Mouse (Mus musculus): ENCODE measurements around the gene Gm16485. TPM values are rescaled to one million over a fixed set of nuclear protein-coding genes. Genes with fewer than 3 reads are reported as not detected.

Gene Gm16485
- polyA plus RNA-seq (2014; fragmentation: Nextera tagmentation; extraction: Ambion mirVana), result not detected in 2 replicates

DNA sequence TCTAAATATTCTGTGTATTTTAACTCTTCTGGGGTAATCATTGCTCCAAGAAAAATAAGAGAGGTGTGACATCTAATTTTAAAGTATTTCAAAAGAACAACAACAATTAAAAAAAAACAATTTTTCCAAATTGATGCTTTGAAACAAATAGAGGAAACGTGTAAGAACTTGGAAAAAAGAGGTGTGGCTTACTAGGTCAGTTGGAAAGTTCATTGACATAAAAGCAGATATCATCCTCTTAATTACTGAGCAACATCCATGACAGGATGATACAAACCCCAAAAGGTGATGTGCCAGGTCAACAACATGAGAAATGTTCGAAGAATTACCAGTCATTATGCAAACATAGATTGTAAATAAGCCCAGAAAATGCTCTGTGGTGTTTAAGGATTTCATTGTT lies at the start of gene Gm16485:
TSS of gene Gm16485 (plus strand) at position 301 of the 400 bp plus-strand sequence.
- Histone ChIP-seq H3K9me3 (ENCODE audit: control insufficient read depth, low read length) (no peaks in the 10 kb centered on the region), H3K4me2 (ENCODE audit: low read length) (no peak within 1 kb of the TSS), H3K27ac (replicated peaks in 1 of 2; ENCODE audit: control insufficient read depth in 1 of 2, insufficient read depth in 1 of 2, low read depth in 2 of 2, low read length in 2 of 2) (no peak within 1 kb of the TSS), H3K4me3 (ENCODE audit: control insufficient read depth in 1 of 2, insufficient read depth in 1 of 2, low read depth in 1 of 2, low read length in 2 of 2) (no peak within 1 kb of the TSS), H3K36me3 (ENCODE audit: control insufficient read depth, insufficient read depth, low read length) (no peaks in the 10 kb centered on the region), H3K4me1 (ENCODE audit: control insufficient read depth in 2 of 2, insufficient read depth in 2 of 2, low read length in 2 of 2) (no peaks in the 10 kb centered on the region), H3K9ac (ENCODE audit: low read length) (no peak within 1 kb of the TSS), H3K27me3 (ENCODE audit: control insufficient read depth, insufficient read depth, low read length) (no peaks in the 10 kb centered on the region)
- 64% methylated on average over 2 of the region's 2 CpGs for WGBS
- ATAC-seq (ENCODE audit: insufficient number of reproducible peaks, insufficient read depth, low FRiP score, low read depth), result no peak

DNA sequence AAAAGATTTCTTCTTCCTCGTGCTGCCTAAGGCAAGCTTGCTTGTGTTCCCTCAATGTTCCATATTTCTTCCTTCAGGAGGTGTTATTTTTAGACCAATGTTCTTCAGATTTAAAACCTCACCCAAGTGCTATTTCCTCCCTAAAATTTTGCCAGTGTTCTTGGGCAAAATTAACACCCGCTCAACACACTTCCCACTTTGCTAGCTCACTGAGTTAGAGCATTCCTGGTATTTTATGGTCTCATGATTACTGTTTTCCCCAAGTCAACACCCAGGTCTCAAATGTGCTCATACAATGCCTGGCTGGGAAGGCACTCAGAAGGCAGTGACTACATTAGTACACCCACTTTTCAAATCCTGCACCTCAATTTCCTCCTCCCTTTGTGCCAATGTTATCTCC lies 44.0 kb upstream of the Gm16485 start:
- ATAC-seq (ENCODE audit: insufficient number of reproducible peaks, insufficient read depth, low FRiP score, low read depth), result no peak
- H3K4me2 ChIP-seq (ENCODE audit: low read length), result no peak overlapping the region
- no peaks in the 10 kb centered on the region for H3K36me3 ChIP-seq (ENCODE audit: control insufficient read depth, insufficient read depth, low read length)
- H3K27me3 ChIP-seq (ENCODE audit: control insufficient read depth, insufficient read depth, low read length), result no peaks in the 10 kb centered on the region
- no peaks in the 10 kb centered on the region for H3K4me1 ChIP-seq (ENCODE audit: control insufficient read depth in 2 of 2, insufficient read depth in 2 of 2, low read length in 2 of 2)
- H3K4me3 ChIP-seq (ENCODE audit: control insufficient read depth in 1 of 2, insufficient read depth in 1 of 2, low read depth in 1 of 2, low read length in 2 of 2), result no peak overlapping the region
- no peak overlapping the region for H3K9ac ChIP-seq (ENCODE audit: low read length)
- WGBS, result 72% methylated on average over 2 of the region's 2 CpGs
- no peak overlapping the region for H3K27ac ChIP-seq (replicated peaks in 1 of 2; ENCODE audit: control insufficient read depth in 1 of 2, insufficient read depth in 1 of 2, low read depth in 2 of 2, low read length in 2 of 2)
- no peaks in the 10 kb centered on the region for H3K9me3 ChIP-seq (ENCODE audit: control insufficient read depth, low read length)

DNA sequence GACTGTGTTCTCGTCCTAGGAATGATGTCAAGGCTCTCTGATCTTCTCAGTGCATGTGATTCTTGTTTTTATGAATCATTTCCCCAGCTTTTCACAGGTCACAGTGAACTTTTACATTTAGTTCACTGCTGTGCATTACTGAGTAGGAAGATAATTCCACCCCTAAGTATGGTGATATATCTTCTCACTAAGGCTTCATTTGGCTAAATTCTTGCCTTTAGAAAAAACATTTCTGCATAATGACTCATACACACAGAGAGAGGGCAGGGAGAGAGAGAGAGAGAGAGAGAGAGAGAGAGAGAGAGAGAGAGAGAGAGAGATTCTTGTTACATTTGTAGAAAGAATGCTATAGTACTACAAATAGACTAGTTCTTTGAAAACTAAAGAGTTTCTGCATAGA lies 33.8 kb upstream of the Gm16485 start:
- no peak for ATAC-seq (ENCODE audit: insufficient number of reproducible peaks, insufficient read depth, low FRiP score, low read depth)

DNA sequence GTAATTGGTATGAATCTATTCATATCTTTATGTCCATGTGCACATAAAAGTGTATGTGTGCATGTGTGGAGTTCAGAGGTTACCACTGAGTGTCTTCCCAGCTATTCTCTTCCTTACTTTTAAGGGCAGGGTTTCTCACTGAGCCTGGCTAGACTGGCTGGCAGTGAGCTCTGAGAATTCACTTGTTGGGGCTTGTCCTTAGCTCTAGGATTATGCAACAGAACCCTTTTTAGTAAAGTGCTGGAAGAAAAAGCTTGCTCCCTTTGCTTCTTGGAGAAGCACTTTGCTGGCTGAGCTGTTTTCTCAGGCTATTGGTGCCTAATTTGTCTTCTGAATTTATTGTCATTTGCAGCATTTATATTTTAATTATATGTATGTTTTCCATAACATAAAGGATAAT lies 18.3 kb upstream of the Gm16485 start:
- Histone ChIP-seq H3K9me3 (ENCODE audit: control insufficient read depth, low read length) (no peaks in the 10 kb centered on the region), H3K4me3 (ENCODE audit: control insufficient read depth in 1 of 2, insufficient read depth in 1 of 2, low read depth in 1 of 2, low read length in 2 of 2) (no peak overlapping the region), H3K4me2 (ENCODE audit: low read length) (no peak overlapping the region), H3K4me1 (ENCODE audit: control insufficient read depth in 2 of 2, insufficient read depth in 2 of 2, low read length in 2 of 2) (no peaks in the 10 kb centered on the region), H3K27me3 (ENCODE audit: control insufficient read depth, insufficient read depth, low read length) (no peaks in the 10 kb centered on the region), H3K27ac (replicated peaks in 1 of 2; ENCODE audit: control insufficient read depth in 1 of 2, insufficient read depth in 1 of 2, low read depth in 2 of 2, low read length in 2 of 2) (no peak overlapping the region), H3K9ac (ENCODE audit: low read length) (no peak overlapping the region), H3K36me3 (ENCODE audit: control insufficient read depth, insufficient read depth, low read length) (no peaks in the 10 kb centered on the region)
- no peak for ATAC-seq (ENCODE audit: insufficient number of reproducible peaks, insufficient read depth, low FRiP score, low read depth)

More for the DNA sequence above, 33.8 kb upstream of the Gm16485 start:
- Histone ChIP-seq H3K27me3 (ENCODE audit: control insufficient read depth, insufficient read depth, low read length) (no peaks in the 10 kb centered on the region), H3K4me2 (ENCODE audit: low read length) (no peak overlapping the region), H3K36me3 (ENCODE audit: control insufficient read depth, insufficient read depth, low read length) (no peaks in the 10 kb centered on the region), H3K27ac (replicated peaks in 1 of 2; ENCODE audit: control insufficient read depth in 1 of 2, insufficient read depth in 1 of 2, low read depth in 2 of 2, low read length in 2 of 2) (no peak overlapping the region), H3K4me3 (ENCODE audit: control insufficient read depth in 1 of 2, insufficient read depth in 1 of 2, low read depth in 1 of 2, low read length in 2 of 2) (no peak overlapping the region), H3K4me1 (ENCODE audit: control insufficient read depth in 2 of 2, insufficient read depth in 2 of 2, low read length in 2 of 2) (no peaks in the 10 kb centered on the region), H3K9ac (ENCODE audit: low read length) (no peak overlapping the region), H3K9me3 (ENCODE audit: control insufficient read depth, low read length) (no peaks in the 10 kb centered on the region)
- WGBS, result 44% methylated on average over 1 of the region's 1 CpGs

DNA sequence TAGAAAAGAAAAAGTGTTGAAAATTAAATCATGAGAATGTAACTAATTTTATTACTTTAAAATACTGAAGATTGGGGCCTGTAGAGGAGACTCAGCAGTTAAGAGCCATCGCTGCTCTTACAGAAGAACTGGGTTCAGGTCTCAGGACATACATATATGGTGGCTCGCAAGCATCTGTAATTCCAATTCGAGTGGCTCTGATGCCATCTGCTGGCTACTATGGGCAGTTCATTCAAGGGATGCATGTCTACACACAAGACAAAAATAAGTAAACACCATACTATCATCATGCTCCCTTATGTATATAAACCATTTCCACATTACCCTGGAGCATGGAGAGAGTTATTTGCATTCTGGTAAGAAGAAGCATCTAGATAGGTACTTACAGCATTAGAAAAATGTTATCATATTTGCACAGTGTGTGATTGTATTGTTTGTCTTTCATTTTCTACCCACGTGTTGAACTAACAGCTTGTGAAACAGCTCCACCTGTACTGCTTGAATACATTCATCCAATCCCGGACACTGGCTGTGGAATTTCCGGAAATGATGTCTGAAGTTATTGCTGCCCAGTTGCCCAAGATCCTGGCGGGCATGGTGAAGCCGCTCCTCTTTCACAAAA lies 7.0 kb upstream of the Gm16485 start:
- H3K4me1 ChIP-seq (ENCODE audit: control insufficient read depth in 2 of 2, insufficient read depth in 2 of 2, low read length in 2 of 2), result no peaks in the 10 kb centered on the region
- 55% methylated on average over 8 of the region's 8 CpGs for WGBS
- H3K9me3 ChIP-seq (ENCODE audit: control insufficient read depth, low read length), result no peaks in the 10 kb centered on the region
- no peak overlapping the region for H3K9ac ChIP-seq (ENCODE audit: low read length)
- H3K36me3 ChIP-seq (ENCODE audit: control insufficient read depth, insufficient read depth, low read length), result no peaks in the 10 kb centered on the region
- no peak overlapping the region for H3K4me2 ChIP-seq (ENCODE audit: low read length)
- no peak overlapping the region for H3K27ac ChIP-seq (replicated peaks in 1 of 2; ENCODE audit: control insufficient read depth in 1 of 2, insufficient read depth in 1 of 2, low read depth in 2 of 2, low read length in 2 of 2)
- no peaks in the 10 kb centered on the region for H3K27me3 ChIP-seq (ENCODE audit: control insufficient read depth, insufficient read depth, low read length)
- no peak for ATAC-seq (ENCODE audit: insufficient number of reproducible peaks, insufficient read depth, low FRiP score, low read depth)
- no peak overlapping the region for H3K4me3 ChIP-seq (ENCODE audit: control insufficient read depth in 1 of 2, insufficient read depth in 1 of 2, low read depth in 1 of 2, low read length in 2 of 2)

DNA sequence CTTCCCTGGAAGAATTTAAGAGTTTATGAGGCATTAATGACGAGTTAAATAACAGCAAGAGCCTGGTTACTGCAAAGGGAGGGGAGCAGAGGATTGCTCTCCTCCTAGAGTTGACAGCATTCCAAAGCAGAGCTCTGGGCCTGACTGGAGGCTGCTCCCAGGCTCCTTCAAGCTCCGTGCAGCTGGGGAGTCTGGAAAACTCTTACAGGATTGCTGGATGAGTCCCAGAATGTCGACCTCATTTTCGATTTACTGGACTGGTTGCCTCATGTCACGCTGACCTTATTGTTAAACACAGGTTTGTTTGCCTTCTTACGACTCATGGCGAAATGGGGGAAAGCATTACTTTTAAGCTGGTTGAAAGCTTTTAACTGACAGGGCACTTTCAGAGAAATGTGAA lies 1.4 kb upstream of the Gm16485 start:
- Histone ChIP-seq H3K27me3 (ENCODE audit: control insufficient read depth, insufficient read depth, low read length) (no peaks in the 10 kb centered on the region), H3K4me2 (ENCODE audit: low read length) (no peak overlapping the region), H3K4me3 (ENCODE audit: control insufficient read depth in 1 of 2, insufficient read depth in 1 of 2, low read depth in 1 of 2, low read length in 2 of 2) (no peak overlapping the region), H3K9ac (ENCODE audit: low read length) (no peak overlapping the region), H3K4me1 (ENCODE audit: control insufficient read depth in 2 of 2, insufficient read depth in 2 of 2, low read length in 2 of 2) (no peaks in the 10 kb centered on the region), H3K9me3 (ENCODE audit: control insufficient read depth, low read length) (no peaks in the 10 kb centered on the region), H3K36me3 (ENCODE audit: control insufficient read depth, insufficient read depth, low read length) (no peaks in the 10 kb centered on the region), H3K27ac (replicated peaks in 1 of 2; ENCODE audit: control insufficient read depth in 1 of 2, insufficient read depth in 1 of 2, low read depth in 2 of 2, low read length in 2 of 2) (no peak overlapping the region)
- 58% methylated on average over 7 of the region's 7 CpGs for WGBS
- ATAC-seq (ENCODE audit: insufficient number of reproducible peaks, insufficient read depth, low FRiP score, low read depth), result no peak

DNA sequence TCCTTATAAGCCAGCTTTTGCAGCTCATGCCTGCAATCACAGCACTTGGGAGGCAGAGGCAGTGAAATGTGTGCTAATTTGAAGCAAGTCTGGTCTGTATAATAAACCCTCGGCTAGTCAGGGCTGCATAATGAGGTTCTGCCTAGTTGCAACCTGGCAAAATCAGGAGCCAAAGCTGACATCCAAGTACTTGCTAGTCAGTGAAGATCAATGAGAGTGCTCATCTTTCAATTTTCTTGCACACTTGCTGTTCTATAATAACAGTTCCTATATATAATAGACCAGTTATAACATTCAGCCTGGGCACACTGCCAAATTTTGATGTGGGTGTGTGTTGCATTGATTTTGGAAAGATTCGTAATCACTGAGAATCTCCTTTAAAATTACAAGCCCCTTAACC lies 6.2 kb downstream of the Gm16485 start:
- Histone ChIP-seq H3K4me3 (ENCODE audit: control insufficient read depth in 1 of 2, insufficient read depth in 1 of 2, low read depth in 1 of 2, low read length in 2 of 2) (no peak overlapping the region), H3K4me2 (ENCODE audit: low read length) (no peak overlapping the region), H3K27me3 (ENCODE audit: control insufficient read depth, insufficient read depth, low read length) (no peaks in the 10 kb centered on the region), H3K9me3 (ENCODE audit: control insufficient read depth, low read length) (no peaks in the 10 kb centered on the region), H3K27ac (replicated peaks in 1 of 2; ENCODE audit: control insufficient read depth in 1 of 2, insufficient read depth in 1 of 2, low read depth in 2 of 2, low read length in 2 of 2) (no peak overlapping the region), H3K36me3 (ENCODE audit: control insufficient read depth, insufficient read depth, low read length) (no peaks in the 10 kb centered on the region), H3K4me1 (ENCODE audit: control insufficient read depth in 2 of 2, insufficient read depth in 2 of 2, low read length in 2 of 2) (no peaks in the 10 kb centered on the region), H3K9ac (ENCODE audit: low read length) (no peak overlapping the region)
- 60% methylated on average over 2 of the region's 2 CpGs for WGBS
- no peak for ATAC-seq (ENCODE audit: insufficient number of reproducible peaks, insufficient read depth, low FRiP score, low read depth)

DNA sequence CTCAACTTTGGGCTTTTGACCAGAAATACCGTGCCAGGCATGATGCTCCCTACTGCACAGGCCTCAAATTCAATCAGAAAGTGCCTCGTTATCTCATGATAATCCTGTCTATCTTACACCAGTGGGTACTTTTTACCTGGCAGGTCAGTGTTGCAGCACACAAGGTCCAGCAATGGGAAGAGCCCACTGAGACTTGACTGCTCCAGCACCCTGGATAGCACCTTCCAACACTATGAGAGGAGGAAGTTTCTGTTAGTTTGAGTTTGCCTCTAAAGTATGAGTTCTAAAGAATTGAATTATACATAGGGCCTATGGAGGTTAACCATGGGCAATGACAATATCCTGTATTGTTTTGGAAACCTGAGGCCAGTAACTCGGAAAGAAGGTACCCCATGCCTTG lies 10.7 kb downstream of the Gm16485 start:
- Histone ChIP-seq H3K4me1 (ENCODE audit: control insufficient read depth in 2 of 2, insufficient read depth in 2 of 2, low read length in 2 of 2) (no peaks in the 10 kb centered on the region), H3K4me2 (ENCODE audit: low read length) (no peak overlapping the region), H3K4me3 (ENCODE audit: control insufficient read depth in 1 of 2, insufficient read depth in 1 of 2, low read depth in 1 of 2, low read length in 2 of 2) (no peak overlapping the region), H3K27ac (replicated peaks in 1 of 2; ENCODE audit: control insufficient read depth in 1 of 2, insufficient read depth in 1 of 2, low read depth in 2 of 2, low read length in 2 of 2) (no peak overlapping the region), H3K27me3 (ENCODE audit: control insufficient read depth, insufficient read depth, low read length) (no peaks in the 10 kb centered on the region), H3K9ac (ENCODE audit: low read length) (no peak overlapping the region), H3K36me3 (ENCODE audit: control insufficient read depth, insufficient read depth, low read length) (no peaks in the 10 kb centered on the region), H3K9me3 (ENCODE audit: control insufficient read depth, low read length) (no peaks in the 10 kb centered on the region)
- WGBS, result 64% methylated on average over 3 of the region's 3 CpGs
- no peak for ATAC-seq (ENCODE audit: insufficient number of reproducible peaks, insufficient read depth, low FRiP score, low read depth)

All from heart, embryonic 14.5 days (tissue).